Mouse (Mus musculus) embryonic facial prominence, embryonic 12.5 days (tissue): ENCODE data around the gene Rpa1. TPM values are rescaled to one million over a fixed set of nuclear protein-coding genes. Genes with fewer than 3 reads are reported as not detected.
A peak's percentile ranks its signal among the peaks of the same experiment; 100 is the strongest.

Experiments used
- ATAC-seq: fragments of 200-750 bp; cut with Nextera tagmentation; 2 replicates; pipeline ENCODE4 v1.8.0; 2017; ENCODE audit not compliant: insufficient number of reproducible peaks, insufficient read depth, low FRiP score, low TSS enrichment
- H3K27ac ChIP-seq: fragments of 300-500 bp; sonication (generic); 2 replicates; pipeline ENCODE4 v1.5.1; 2016; ENCODE audit warnings: mild to moderate bottlenecking
- H3K27me3 ChIP-seq: fragments of 300-500 bp; sonication (generic); 2 replicates; pipeline ENCODE4 v1.6.1; 2016; ENCODE audit warnings: mild to moderate bottlenecking, moderate library complexity
- H3K36me3 ChIP-seq: fragments of 300-500 bp; sonication (generic); 2 replicates; pipeline ENCODE4 v1.6.1; 2016; ENCODE audit warnings: mild to moderate bottlenecking
- H3K4me1 ChIP-seq: fragments of 300-500 bp; sonication (generic); 2 replicates; pipeline ENCODE4 v1.6.1; 2016
- H3K4me2 ChIP-seq: fragments of 300-500 bp; sonication (generic); replicated peaks from 2 replicates; pipeline ENCODE4 v1.6.1; 2016; ENCODE audit warnings: mild to moderate bottlenecking, moderate library complexity
- H3K4me3 ChIP-seq: fragments of 300-500 bp; sonication (generic); 2 replicates; pipeline ENCODE4 v1.5.1; 2016; ENCODE audit warnings: mild to moderate bottlenecking
- H3K9ac ChIP-seq: fragments of 300-500 bp; sonication (generic); 2 replicates; pipeline ENCODE4 v1.6.1; 2016; ENCODE audit warnings: mild to moderate bottlenecking, moderate library complexity
- H3K9me3 ChIP-seq: fragments of 300-500 bp; sonication (generic); 2 replicates; pipeline ENCODE4 v1.6.1; 2016; ENCODE audit warnings: mild to moderate bottlenecking, moderate library complexity
- WGBS: fragments of 180-500 bp; shearing (Covaris S2); methylation state at CpG from one replicate; pipeline ENCODE4 v1.1.7; 2016; 5-methylcytosine and 5-hydroxymethylcytosine counted together
- polyA plus RNA-seq: library from polyadenylated mRNA; unstranded; fragments of >200 nt; fragmentation: Nextera tagmentation; extraction: Ambion mirVana; gene quantifications from 2 replicates; pipeline ENCODE4 v1.2.1, GENCODE M21; 2016

The Rpa1 gene
- polyA plus RNA-seq, 1 experiment from 2014 or later, result 138 TPM

GRCm38 (mm10) chr11:75270276-75270984 lies 77.7 kb downstream of the Rpa1 start:
- no peak overlapping the region for H3K9ac ChIP-seq
- WGBS, result 73% methylated on average over 8 of the region's 8 CpGs
- no peak overlapping the region for H3K4me2 ChIP-seq
- no peaks in the 10 kb centered on the region for H3K9me3 ChIP-seq
- no peak overlapping the region for H3K27ac ChIP-seq
- H3K36me3 ChIP-seq, result no peaks in the 10 kb centered on the region
- no peak for ATAC-seq
- peaks cover 19% of the 10 kb centered on the region for H3K4me1 ChIP-seq
- 0 out of 2 replicates have a peak, but pooled peaks cover 2% of the 10 kb centered on the region for H3K27me3 ChIP-seq
- H3K4me3 ChIP-seq, result no peak overlapping the region

- Histone ChIP-seq H3K27me3 (0 out of 2 replicates have a peak, but pooled peaks cover 2% of the 10 kb centered on the region), H3K36me3 (no peaks in the 10 kb centered on the region), H3K9ac (no peak overlapping the region), H3K4me3 (no peak overlapping the region), H3K27ac (no peak overlapping the region), H3K9me3 (no peaks in the 10 kb centered on the region), H3K4me2 (no peak overlapping the region), H3K4me1 (peaks cover 11% of the 10 kb centered on the region; the same call in 1 of the 2 replicates)
- no peak for ATAC-seq
- 73% methylated on average over 4 of the region's 4 CpGs for WGBS
These were observed 78.9 kb downstream of the Rpa1 start for GRCm38 (mm10) chr11:75269213-75269612.

GRCm38 (mm10) chr11:75268492-75268891 lies 79.6 kb downstream of the Rpa1 start:
- 0 out of 2 replicates have a peak, but pooled peaks cover 2% of the 10 kb centered on the region for H3K27me3 ChIP-seq
- 64% methylated on average over 5 of the region's 5 CpGs for whole genome bisulfite sequencing

GRCm38 (mm10) chr11:75267826-75268281 lies 80.3 kb downstream of the Rpa1 start:
- Histone ChIP-seq H3K27ac (no peak overlapping the region), H3K9ac (0 out of 2 replicates have a peak overlapping the region, but pooled peaks have one; percentile 8), H3K4me3 (no peak overlapping the region), H3K27me3 (0 out of 2 replicates have a peak, but pooled peaks cover 2% of the 10 kb centered on the region), H3K9me3 (no peaks in the 10 kb centered on the region), H3K4me2 (no peak overlapping the region), H3K36me3 (no peaks in the 10 kb centered on the region), H3K4me1 (peaks cover 22% of the 10 kb centered on the region)
- WGBS, result 27% methylated on average over 9 of the region's 9 CpGs
- ATAC-seq, result no peak

More at GRCm38 (mm10) chr11:75268492-75268891, 79.6 kb downstream of the Rpa1 start:
- no peak overlapping the region for H3K4me3 ChIP-seq
- H3K4me2 ChIP-seq, result no peak overlapping the region
- no peak overlapping the region for H3K9ac ChIP-seq
- ATAC-seq, result no peak
- H3K9me3 ChIP-seq, result no peaks in the 10 kb centered on the region
- no peak overlapping the region for H3K27ac ChIP-seq
- H3K4me1 ChIP-seq, result peaks cover 16% of the 10 kb centered on the region; the same call in 1 of the 2 replicates
- H3K36me3 ChIP-seq, result no peaks in the 10 kb centered on the region

DNA sequence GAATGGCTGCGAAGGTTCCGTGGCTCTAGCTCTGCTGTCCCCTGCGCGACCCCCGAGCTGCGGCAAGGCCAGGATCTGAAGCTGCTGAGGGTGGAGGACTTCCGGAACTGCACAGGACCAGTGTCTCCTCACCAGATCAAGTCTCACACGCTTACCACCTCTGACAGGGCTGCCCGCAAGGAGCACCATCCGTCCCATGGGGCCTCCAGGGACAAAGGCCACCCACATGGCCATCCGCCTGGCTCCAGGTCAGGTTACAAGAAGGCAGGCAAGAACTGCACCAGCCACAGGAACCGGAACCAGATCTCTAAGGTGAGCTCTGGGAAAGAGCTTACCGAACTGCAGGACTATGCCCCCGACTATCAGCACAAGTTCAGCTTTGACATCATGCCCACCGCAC lies 82.6 kb downstream of the Rpa1 start:
- no peak overlapping the region for H3K9ac ChIP-seq
- H3K4me1 ChIP-seq, result peaks cover 30% of the 10 kb centered on the region
- 0 out of 2 replicates have a peak, but pooled peaks cover 2% of the 10 kb centered on the region for H3K27me3 ChIP-seq
- H3K27ac ChIP-seq, result no peak overlapping the region
- H3K4me3 ChIP-seq, result no peak overlapping the region
- 44% methylated on average over 15 of the region's 15 CpGs for WGBS
- no peaks in the 10 kb centered on the region for H3K36me3 ChIP-seq
- no peak for ATAC-seq
- no peak overlapping the region for H3K4me2 ChIP-seq
- H3K9me3 ChIP-seq, result no peaks in the 10 kb centered on the region

DNA sequence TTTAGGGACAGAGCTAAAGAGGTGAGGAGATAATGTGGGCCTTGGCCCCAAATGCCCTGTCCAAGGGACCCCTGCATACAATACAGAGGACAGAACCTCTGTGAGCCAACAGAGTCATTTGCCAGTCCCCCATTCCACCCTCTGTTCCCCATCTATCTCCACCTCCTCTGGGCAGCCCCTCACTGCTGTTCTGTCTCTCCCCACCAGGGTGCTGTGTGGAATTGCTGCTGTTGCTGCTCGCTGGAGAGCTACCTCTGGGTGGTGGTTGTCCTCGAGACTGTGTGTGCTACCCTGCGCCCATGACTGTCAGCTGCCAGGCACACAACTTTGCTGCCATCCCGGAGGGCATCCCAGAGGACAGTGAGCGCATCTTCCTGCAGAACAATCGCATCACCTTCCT lies 83.6 kb downstream of the Rpa1 start:
- Histone ChIP-seq H3K27ac (no peak overlapping the region), H3K4me3 (no peak overlapping the region), H3K4me2 (no peak overlapping the region), H3K9me3 (no peaks in the 10 kb centered on the region), H3K4me1 (peaks cover 30% of the 10 kb centered on the region), H3K36me3 (no peaks in the 10 kb centered on the region), H3K9ac (no peak overlapping the region), H3K27me3 (0 out of 2 replicates have a peak, but pooled peaks cover 2% of the 10 kb centered on the region)
- no peak for ATAC-seq
- WGBS, result 89% methylated on average over 6 of the region's 6 CpGs

DNA sequence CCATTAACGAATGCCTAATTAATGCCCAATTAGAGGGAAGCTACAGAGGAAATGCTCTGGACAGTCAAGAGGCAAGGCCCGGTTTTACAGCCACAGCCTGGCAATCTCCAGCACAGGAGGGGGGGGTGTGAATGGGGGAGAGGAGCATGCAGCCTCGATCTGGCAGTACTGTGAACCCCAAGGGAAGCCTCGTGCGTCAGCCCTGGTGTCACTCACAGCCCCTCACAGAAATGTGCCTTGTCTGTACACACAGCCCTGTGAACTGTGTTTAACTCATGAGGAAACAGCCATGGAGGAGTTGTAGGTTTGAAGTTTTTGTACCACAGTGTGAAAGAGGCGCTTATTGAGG lies 84.2 kb downstream of the Rpa1 start:
- no peaks in the 10 kb centered on the region for H3K36me3 ChIP-seq
- no peak overlapping the region for H3K9ac ChIP-seq
- no peak overlapping the region for H3K27ac ChIP-seq
- 0 out of 2 replicates have a peak, but pooled peaks cover 2% of the 10 kb centered on the region for H3K27me3 ChIP-seq
- H3K4me1 ChIP-seq, result peaks cover 30% of the 10 kb centered on the region
- no peaks in the 10 kb centered on the region for H3K9me3 ChIP-seq
- no peak overlapping the region for H3K4me2 ChIP-seq
- no peak for ATAC-seq
- WGBS, result 35% methylated on average over 6 of the region's 6 CpGs
- H3K4me3 ChIP-seq, result no peak overlapping the region

GRCm38 (mm10) chr11:75263274-75263963 lies 84.7 kb downstream of the Rpa1 start:
- H3K4me2 ChIP-seq, result no peak overlapping the region
- H3K36me3 ChIP-seq, result no peaks in the 10 kb centered on the region
- no peak overlapping the region for H3K9ac ChIP-seq
- ATAC-seq, result no peak
- peaks cover 30% of the 10 kb centered on the region for H3K4me1 ChIP-seq
- H3K27ac ChIP-seq, result peak overlapping the region; percentile 11; the same call in 1 of the 2 replicates
- H3K9me3 ChIP-seq, result no peaks in the 10 kb centered on the region
- 0 out of 2 replicates have a peak, but pooled peaks cover 2% of the 10 kb centered on the region for H3K27me3 ChIP-seq
- no peak overlapping the region for H3K4me3 ChIP-seq
- WGBS, result 43% methylated on average over 15 of the region's 15 CpGs

DNA sequence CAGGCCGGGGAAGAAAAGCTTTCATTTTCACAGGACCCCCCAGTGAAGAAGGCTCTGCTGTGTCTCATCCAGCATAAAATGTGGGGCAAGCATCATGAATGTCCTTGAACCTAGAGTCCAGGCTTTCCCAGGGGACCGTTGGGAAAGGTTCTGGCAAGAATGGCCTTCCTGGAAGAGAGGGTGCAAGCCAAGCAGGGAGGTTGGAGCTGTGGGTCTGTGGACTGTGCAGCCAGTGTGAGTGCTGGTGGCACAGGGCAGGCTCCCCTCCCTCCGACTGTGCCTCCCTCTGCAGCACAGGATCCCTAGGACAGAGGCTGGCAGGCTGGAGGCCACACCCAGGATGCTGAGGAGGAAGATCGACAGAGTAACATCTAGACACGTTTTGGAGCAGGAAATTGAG lies 85.3 kb downstream of the Rpa1 start:
- 50% methylated on average over 5 of the region's 5 CpGs for WGBS
- Histone ChIP-seq H3K27me3 (0 out of 2 replicates have a peak, but pooled peaks cover 2% of the 10 kb centered on the region), H3K36me3 (no peaks in the 10 kb centered on the region), H3K4me2 (no peak overlapping the region), H3K9me3 (no peaks in the 10 kb centered on the region), H3K4me1 (peaks cover 29% of the 10 kb centered on the region), H3K4me3 (no peak overlapping the region), H3K9ac (0 out of 2 replicates have a peak overlapping the region, but pooled peaks have one; percentile 15), H3K27ac (no peak overlapping the region)
- no peak for ATAC-seq

GRCm38 (mm10) chr11:75262181-75262580 lies 85.9 kb downstream of the Rpa1 start:
- H3K27ac ChIP-seq, result no peak overlapping the region
- WGBS, result 76% methylated on average over 3 of the region's 3 CpGs
- H3K4me1 ChIP-seq, result peaks cover 27% of the 10 kb centered on the region
- H3K27me3 ChIP-seq, result 0 out of 2 replicates have a peak, but pooled peaks cover 2% of the 10 kb centered on the region
- 0 out of 2 replicates have a peak overlapping the region, but pooled peaks have one; percentile 15 for H3K9ac ChIP-seq
- H3K9me3 ChIP-seq, result no peaks in the 10 kb centered on the region
- no peak for ATAC-seq
- H3K4me2 ChIP-seq, result no peak overlapping the region
- no peaks in the 10 kb centered on the region for H3K36me3 ChIP-seq
- no peak overlapping the region for H3K4me3 ChIP-seq

DNA sequence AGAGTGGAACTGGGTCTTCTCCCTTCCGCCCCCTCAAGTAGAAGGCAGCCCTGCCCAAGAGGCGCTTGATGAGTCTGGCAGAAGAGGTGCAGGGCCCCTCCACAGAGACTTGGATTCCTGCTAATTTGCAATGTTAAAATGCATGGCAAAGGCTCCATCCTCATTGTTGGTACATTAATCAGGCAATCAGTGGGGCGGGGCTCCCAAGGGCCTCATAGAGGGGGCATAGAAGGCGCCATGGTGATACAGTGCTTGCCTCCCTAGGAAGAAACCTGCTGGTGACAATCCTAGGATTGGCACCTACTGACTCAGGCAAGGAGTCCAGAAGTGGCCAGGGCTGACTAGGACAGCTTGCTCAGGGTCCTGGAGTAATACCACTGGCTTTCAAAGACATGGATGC lies 86.4 kb downstream of the Rpa1 start:
- H3K27ac ChIP-seq, result no peak overlapping the region
- no peak for ATAC-seq
- H3K27me3 ChIP-seq, result 0 out of 2 replicates have a peak, but pooled peaks cover 2% of the 10 kb centered on the region
- H3K4me3 ChIP-seq, result no peak overlapping the region
- no peak overlapping the region for H3K9ac ChIP-seq
- 90% methylated on average over 4 of the region's 4 CpGs for whole genome bisulfite sequencing
- H3K9me3 ChIP-seq, result no peaks in the 10 kb centered on the region
- peaks cover 27% of the 10 kb centered on the region for H3K4me1 ChIP-seq
- H3K36me3 ChIP-seq, result no peaks in the 10 kb centered on the region
- H3K4me2 ChIP-seq, result no peak overlapping the region
